Mouse (Mus musculus) CH12.LX (cell line): ENCODE results near the gene Zfp324. TPM values are rescaled to one million over a fixed set of nuclear protein-coding genes. Genes with fewer than 3 reads are reported as not detected.

Experiments used
- DNase-seq: peaks from one replicate; pipeline ENCODE4 v3.0.0-alpha.2; 2013; ENCODE audit errors: extremely low read depth
- H3K27ac ChIP-seq: 2 replicates; pipeline ENCODE4 v1.5.1; 2012; ENCODE audit warnings: low read depth, mild to moderate bottlenecking, control low read depth, moderate library complexity; ENCODE audit not compliant: insufficient read depth
- H3K27me3 ChIP-seq: replicated peaks from 2 replicates; pipeline ENCODE3; 2012; ENCODE audit warnings: inconsistent platforms
- H3K36me3 ChIP-seq, 2 experiments: replicated peaks in 1 of 2; 2 replicates each; pipeline versions ENCODE3 to v1.6.1; 2012; ENCODE audit warnings: inconsistent platforms in 1 of 2, low read length in 1 of 2, mild to moderate bottlenecking in 1 of 2, mixed read lengths in 1 of 2, moderate library complexity in 1 of 2; ENCODE audit not compliant: control insufficient read depth in 1 of 2, insufficient read depth in 1 of 2
- H3K4me1 ChIP-seq, 2 experiments: 2 replicates each; pipeline ENCODE4 v1.6.1; 2012; ENCODE audit warnings: inconsistent platforms in 1 of 2, moderate library complexity in 1 of 2; ENCODE audit not compliant: insufficient read depth in 2 of 2, control insufficient read depth in 1 of 2
- H3K4me2 ChIP-seq: 2 replicates; pipeline ENCODE4 v1.6.1; 2012; ENCODE audit warnings: low read depth, mild to moderate bottlenecking, control low read depth; ENCODE audit not compliant: poor library complexity, insufficient read depth, severe bottlenecking
- H3K4me3 ChIP-seq, 3 experiments: fragments of 150-350 bp in 1 of 3; sonication (generic) in 1 of 3; replicated peaks in 1 of 3; 2 replicates each; pipeline versions ENCODE3 to v1.5.1; 2011 to 2012; ENCODE audit warnings: low read depth in 2 of 3, low read length in 2 of 3, mild to moderate bottlenecking in 2 of 3, moderate library complexity in 2 of 3, control low read depth in 1 of 3, improper control_type of control experiment in 1 of 3, inconsistent platforms in 1 of 3, mixed read lengths in 1 of 3; ENCODE audit not compliant: poor library complexity in 1 of 3
- H3K79me2 ChIP-seq: replicated peaks from 2 replicates; pipeline ENCODE4 v1.6.1; 2012; ENCODE audit warnings: mild to moderate bottlenecking, moderate library complexity; ENCODE audit not compliant: control insufficient read depth, poor library complexity, insufficient read depth, severe bottlenecking; ENCODE audit errors: extremely low read depth
- H3K9ac ChIP-seq: 2 replicates; pipeline ENCODE4 v1.6.1; 2012; ENCODE audit warnings: low read depth, mild to moderate bottlenecking, control low read depth, moderate library complexity; ENCODE audit not compliant: insufficient read depth
- H3K9me3 ChIP-seq: replicated peaks from 2 replicates; pipeline ENCODE3; 2012; ENCODE audit warnings: low read length, inconsistent platforms, mixed read lengths
- BHLHE40 ChIP-seq: IDR thresholded peaks from 2 replicates; pipeline ENCODE4 v1.6.1; 2011; ENCODE audit warnings: mild to moderate bottlenecking, low read depth, low read length, improper control_type of control experiment
- CHD1 ChIP-seq: IDR thresholded peaks from 2 replicates; pipeline ENCODE4 v1.6.1; 2012; ENCODE audit warnings: low read depth, low read length, improper control_type of control experiment, inconsistent platforms
- CHD2 ChIP-seq: IDR thresholded peaks from 2 replicates; pipeline ENCODE4 v1.6.1; 2011; ENCODE audit warnings: low read length, improper control_type of control experiment
- CTCF ChIP-seq, 2 experiments: IDR thresholded peaks in 1 of 2; conservative IDR thresholded peaks in 1 of 2; 2 replicates each; pipeline ENCODE4 v1.5.1; 2011 to 2012; ENCODE audit warnings: low read depth in 2 of 2, low read length in 2 of 2, improper control_type of control experiment in 1 of 2, inconsistent platforms in 1 of 2, mild to moderate bottlenecking in 1 of 2, moderate library complexity in 1 of 2
- ELF1 ChIP-seq: IDR thresholded peaks from 2 replicates; pipeline ENCODE4 v1.6.1; 2014; ENCODE audit warnings: low read depth, mild to moderate bottlenecking, inconsistent platforms, low read length, improper control_type of control experiment
- EP300 ChIP-seq: IDR thresholded peaks from 2 replicates; pipeline ENCODE4 v1.6.1; 2011; ENCODE audit warnings: low read length, improper control_type of control experiment
- ETS1 ChIP-seq: conservative IDR thresholded peaks from 2 replicates; pipeline ENCODE4 v1.6.1; 2012; ENCODE audit warnings: low read depth, mild to moderate bottlenecking, inconsistent platforms, low read length, improper control_type of control experiment, moderate library complexity
- GABPA ChIP-seq: IDR thresholded peaks from 2 replicates; pipeline ENCODE4 v1.6.1; 2012; ENCODE audit warnings: low read depth, low read length, improper control_type of control experiment, inconsistent platforms; ENCODE audit not compliant: insufficient replicate concordance
- IRF4 ChIP-seq: IDR thresholded peaks from 2 replicates; pipeline ENCODE4 v1.6.1; 2014; ENCODE audit warnings: low read depth, mild to moderate bottlenecking, inconsistent platforms, low read length, improper control_type of control experiment
- JUND ChIP-seq: conservative IDR thresholded peaks from 2 replicates; pipeline ENCODE4 v1.6.1; 2011; ENCODE audit warnings: low read depth, low read length, improper control_type of control experiment
- KAT2A ChIP-seq: IDR thresholded peaks from 2 replicates; pipeline ENCODE4 v1.6.1; 2012; ENCODE audit warnings: low read length, improper control_type of control experiment, inconsistent platforms; ENCODE audit not compliant: insufficient replicate concordance
- MAFK ChIP-seq: IDR thresholded peaks from 2 replicates; pipeline ENCODE4 v1.6.1; 2011; ENCODE audit warnings: low read length, improper control_type of control experiment; ENCODE audit not compliant: insufficient replicate concordance
- MAX ChIP-seq: IDR thresholded peaks from 2 replicates; pipeline ENCODE4 v1.6.1; 2011; ENCODE audit warnings: low read length, improper control_type of control experiment
- MAZ ChIP-seq: IDR thresholded peaks from 2 replicates; pipeline ENCODE4 v1.6.1; 2012; ENCODE audit warnings: low read depth, mild to moderate bottlenecking, inconsistent platforms, low read length, improper control_type of control experiment, moderate library complexity
- MXI1 ChIP-seq: IDR thresholded peaks from 2 replicates; pipeline ENCODE4 v1.6.1; 2011; ENCODE audit warnings: mild to moderate bottlenecking, low read depth, low read length, improper control_type of control experiment
- MYC ChIP-seq: IDR thresholded peaks from 2 replicates; pipeline ENCODE4 v1.6.1; 2011; ENCODE audit warnings: low read depth, mild to moderate bottlenecking, improper control_type of control experiment, low read length
- NELFE ChIP-seq: IDR thresholded peaks from 2 replicates; pipeline ENCODE4 v1.6.1; 2011; ENCODE audit warnings: low read depth, low read length, improper control_type of control experiment
- NRF1 ChIP-seq: IDR thresholded peaks from 2 replicates; pipeline ENCODE4 v1.6.1; 2014; ENCODE audit warnings: low read depth, mild to moderate bottlenecking, inconsistent platforms, low read length, improper control_type of control experiment, moderate library complexity
- PAX5 ChIP-seq: IDR thresholded peaks from 2 replicates; pipeline ENCODE4 v1.6.1; 2012; ENCODE audit warnings: low read length, inconsistent platforms, mixed read lengths
- POLR2A ChIP-seq: IDR thresholded peaks from 2 replicates; pipeline ENCODE4 v1.6.1; 2011; ENCODE audit warnings: low read depth, mild to moderate bottlenecking, improper control_type of control experiment, low read length
- POLR2AphosphoS2 ChIP-seq: IDR thresholded peaks from 2 replicates; pipeline ENCODE4 v1.6.1; 2011; ENCODE audit warnings: low read depth, low read length, improper control_type of control experiment
- RCOR1 ChIP-seq: conservative IDR thresholded peaks from 2 replicates; pipeline ENCODE4 v1.6.1; 2012; ENCODE audit warnings: low read depth, mild to moderate bottlenecking, inconsistent platforms, low read length, improper control_type of control experiment
- SIN3A ChIP-seq: IDR thresholded peaks from 2 replicates; pipeline ENCODE4 v1.6.1; 2012; ENCODE audit warnings: low read length, improper control_type of control experiment, inconsistent platforms
- SMC3 ChIP-seq: IDR thresholded peaks from 2 replicates; pipeline ENCODE4 v1.6.1; 2011; ENCODE audit warnings: low read depth, low read length, improper control_type of control experiment
- TBP ChIP-seq: conservative IDR thresholded peaks from 2 replicates; pipeline ENCODE4 v1.6.1; 2011; ENCODE audit warnings: low read depth, low read length, improper control_type of control experiment
- TCF12 ChIP-seq: IDR thresholded peaks from 2 replicates; pipeline ENCODE4 v1.6.1; 2014; ENCODE audit warnings: low read depth, mild to moderate bottlenecking, inconsistent platforms, low read length, improper control_type of control experiment
- UBTF ChIP-seq: IDR thresholded peaks from 2 replicates; pipeline ENCODE4 v1.6.1; 2012; ENCODE audit warnings: low read depth, mild to moderate bottlenecking, inconsistent platforms, low read length, improper control_type of control experiment, moderate library complexity
- USF1 ChIP-seq: IDR thresholded peaks from 2 replicates; pipeline ENCODE4 v1.6.1; 2014; ENCODE audit warnings: low read depth, mild to moderate bottlenecking, inconsistent platforms, low read length, improper control_type of control experiment
- USF2 ChIP-seq: conservative IDR thresholded peaks from 2 replicates; pipeline ENCODE4 v1.6.1; 2011; ENCODE audit warnings: low read depth, low read length, improper control_type of control experiment
- ZC3H11A ChIP-seq: IDR thresholded peaks from 2 replicates; pipeline ENCODE4 v1.6.1; 2012; ENCODE audit warnings: low read depth, mild to moderate bottlenecking, inconsistent platforms, low read length, improper control_type of control experiment
- ZMIZ1 ChIP-seq: IDR thresholded peaks from 2 replicates; pipeline ENCODE4 v1.6.1; 2012; ENCODE audit warnings: low read depth, mild to moderate bottlenecking, inconsistent platforms, low read length, improper control_type of control experiment
- ZNF384 ChIP-seq: IDR thresholded peaks from 2 replicates; pipeline ENCODE4 v1.6.1; 2012; ENCODE audit warnings: low read depth, low read length, improper control_type of control experiment, inconsistent platforms
- dilution Hi-C: fragments of 300-500 bp; cut with MboI; formaldehyde crosslinking; loops from 2 replicates; pipeline ENCODE4 v1.14.3; 2020; ENCODE audit warnings: low sequenced_read_pairs; ENCODE audit not compliant: extremely low pct_unique_long_range_greater_than_20kb, extremely low pct_ligation_motif_present
- in situ Hi-C: fragments of 300-500 bp; cut with MboI; formaldehyde crosslinking; loops from 3 replicates; pipeline ENCODE4 v1.14.3; 2019; ENCODE audit warnings: low sequenced_read_pairs, low pct_ligation_motif_present, low pct_unique_long_range_greater_than_20kb, mixed read lengths
- polyA plus RNA-seq: library from polyadenylated mRNA; unstranded; fragments of >175 nt; gene quantifications from 2 replicates; pipeline ENCODE4 v1.2.1, GENCODE M21; 2012; ENCODE audit warnings: low read depth; ENCODE audit not compliant: insufficient read length
- total RNA-seq, 2 experiments: library from RNA; depleted of rRNA; stranded (reverse); fragments of 300-350 nt in 1 of 2; fragments of >200 nt in 1 of 2; gene quantifications; 2 replicates each; pipeline ENCODE4 v1.2.3; 2012 to 2014

The Zfp324 gene
- total and polyA plus RNA-seq, 3 experiments = 3.8 to 7.3 (median 6.4) TPM

DNA sequence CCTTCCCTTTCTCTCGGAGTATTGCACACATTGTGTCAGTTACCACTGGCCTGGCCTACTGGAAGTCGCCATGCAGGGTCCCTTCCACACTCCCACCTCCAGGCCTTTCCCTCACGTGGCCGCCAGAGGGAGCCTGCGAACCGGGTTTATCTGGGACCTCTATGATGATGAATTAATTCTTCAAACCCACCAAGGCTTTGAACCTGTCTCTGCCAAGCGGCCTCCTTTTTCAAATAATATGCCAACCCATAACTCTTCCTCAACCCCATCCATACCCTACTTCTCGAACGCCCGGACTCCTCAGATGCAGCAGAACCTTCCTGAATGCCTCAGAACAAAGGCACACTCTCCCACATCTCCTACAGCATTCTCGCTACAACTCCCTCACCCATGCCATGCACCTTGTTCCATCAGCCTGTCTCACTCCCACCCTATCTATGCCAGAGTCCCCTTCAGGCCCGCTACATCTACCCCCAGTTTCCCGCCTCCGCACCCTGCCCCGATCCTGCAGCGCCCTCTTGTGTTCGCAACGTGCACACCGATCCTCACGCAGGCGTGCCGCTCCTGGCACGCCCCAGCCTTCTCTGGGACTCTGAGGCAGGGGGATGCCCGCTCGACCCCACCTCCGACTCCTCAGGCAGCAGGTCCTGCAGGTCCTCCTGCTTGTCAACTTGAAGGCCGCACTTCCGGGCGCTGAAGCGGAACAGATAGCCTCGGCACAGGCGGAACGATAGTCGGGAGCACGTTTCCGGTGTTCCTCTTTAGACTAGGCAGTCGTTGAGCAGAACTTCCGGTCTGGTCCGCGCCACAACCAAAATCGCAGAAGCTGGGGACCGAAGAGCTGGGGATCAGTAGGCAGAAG, 43.7 kb downstream of the Zfp324 start (continued):
- TF ChIP-seq PAX5 = no peak
- peak; percentile 79 for TF ChIP-seq MYC
- peak; percentile 68 for TF ChIP-seq MAX
- TF ChIP-seq GABPA = peak; percentile 47; the same call in 1 of the 2 replicates
- TF ChIP-seq JUND = 0 out of 2 replicates have a peak, but pooled peaks have one; percentile 21
- 0 out of 2 replicates have a peak, but pooled peaks have one; percentile 6 for TF ChIP-seq USF2
- TF ChIP-seq MXI1 = peak; percentile 90
- peak; percentile 66; the same call in 1 of the 2 replicates for TF ChIP-seq ZMIZ1
- TF ChIP-seq POLR2AphosphoS2 = peak; percentile 69; the same call in 1 of the 2 replicates
- TF ChIP-seq POLR2A = peak; percentile 83
- TF ChIP-seq ELF1 = peak; percentile 96
- TF ChIP-seq SMC3 = peak; percentile 66
- TF ChIP-seq USF1 = no peak
- TF ChIP-seq KAT2A = peak; percentile 90
- TF ChIP-seq ETS1 = peak; percentile 64; the same call in 1 of the 2 replicates
- TF ChIP-seq RCOR1 = peak; percentile 58; the same call in 1 of the 2 replicates
- peak; percentile 85 for TF ChIP-seq MAZ
- peak; percentile 82 for TF ChIP-seq BHLHE40
- TF ChIP-seq TCF12 = peak; percentile 91
- 0 out of 2 replicates have a peak, but pooled peaks have one; percentile 11 for TF ChIP-seq EP300
- TF ChIP-seq, all 38 proteins: peak for 31

DNA sequence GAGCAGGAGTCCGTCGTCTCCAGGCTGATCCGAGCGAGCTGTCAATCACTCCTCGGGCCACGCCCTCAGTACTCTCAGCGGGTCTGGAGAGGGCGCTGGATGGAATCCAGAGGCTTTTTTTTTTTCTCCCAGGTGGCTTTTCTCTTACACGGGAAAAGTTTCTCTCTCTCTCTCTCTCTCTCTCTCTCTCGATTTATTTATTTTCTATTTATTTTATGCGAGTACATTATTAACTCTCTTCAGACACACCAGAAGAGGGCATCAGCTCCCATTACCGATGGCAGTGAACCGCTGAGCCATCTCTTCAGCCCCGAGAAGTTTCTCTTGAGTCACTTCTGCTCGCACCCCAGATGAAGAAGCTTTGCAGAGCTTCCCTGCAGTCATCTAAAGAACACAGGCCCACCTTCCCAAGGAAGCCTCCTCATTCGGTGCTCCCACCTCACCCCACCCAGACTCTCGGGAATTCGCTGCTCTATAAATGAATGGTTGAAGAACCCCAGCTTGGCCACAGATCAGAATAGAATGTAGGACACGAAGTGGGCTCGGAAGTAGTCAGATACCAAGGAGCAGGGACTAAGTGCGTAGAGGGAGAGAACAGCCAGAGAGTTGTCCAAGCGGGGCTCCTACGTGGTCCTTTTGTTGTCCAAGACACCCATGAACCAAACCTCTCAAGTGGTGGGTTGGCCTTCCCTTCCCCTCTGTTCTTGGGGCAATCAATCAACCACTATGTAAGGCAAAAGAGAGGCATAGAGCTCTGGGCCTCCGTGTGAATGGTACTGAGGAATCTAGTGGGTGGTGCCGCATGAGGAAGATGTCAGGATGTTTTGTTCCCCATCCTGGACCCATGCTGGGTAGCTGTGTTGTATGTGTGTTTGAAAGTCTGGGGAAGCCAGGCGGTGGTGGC, 44.6 kb downstream of the Zfp324 start, which contains the start of gene Zbtb45:
Zbtb45 (minus strand) TSS at position 30 of the 904 bp plus-strand sequence.
- Histone ChIP-seq H3K9me3 (no peaks in the 10 kb centered on the region), H3K79me2 (0 out of 2 replicates have a peak, but pooled peaks cover 3% of the 10 kb centered on the region), H3K36me3 (peaks cover 25 to 29% of the 10 kb centered on the region in 2 experiments), H3K4me2 (peak within 1 kb of the TSS; percentile 70), H3K27ac (peak within 1 kb of the TSS; percentile 89), H3K4me1 (peaks cover 8 to 14% of the 10 kb centered on the region in 2 experiments; a peak in 2 of 4 replicates), H3K27me3 (peaks cover 9% of the 10 kb centered on the region), H3K4me3 (peak within 1 kb of the TSS; percentile 84 to 95 (median 84)), H3K9ac (peak within 1 kb of the TSS; percentile 94)
- in situ Hi-C loops = loop anchor here (25.0 kb wide), 1 partner anchor 523 kb away; the partner anchor contains the start of gene Zfp606
- dilution Hi-C loops = no loop called here
- DNase-seq = no peak
- TF ChIP-seq ELF1 = no peak
- TF ChIP-seq POLR2A = 0 out of 2 replicates have a peak, but pooled peaks have one; percentile 2
- 0 out of 2 replicates have a peak, but pooled peaks have one; percentile 0 for TF ChIP-seq POLR2AphosphoS2
- no peak for TF ChIP-seq RCOR1
- TF ChIP-seq CHD1 = no peak
- no peak for TF ChIP-seq BHLHE40
- no peak for TF ChIP-seq SIN3A
- TF ChIP-seq MAFK = no peak
- no peak for TF ChIP-seq IRF4
- no peak for TF ChIP-seq PAX5
- TF ChIP-seq NELFE = no peak
- TF ChIP-seq CHD2 = no peak
- no peak; the same call in none of the 2 replicates for TF ChIP-seq SMC3
- no peak for TF ChIP-seq NRF1
- TF ChIP-seq JUND = no peak
- TF ChIP-seq ZNF384 = peak; percentile 81
- TF ChIP-seq CTCF (conservative IDR thresholded peaks at IDR 0.05 in 1 of 2, IDR thresholded peaks at IDR 0.05 in 1 of 2; ENCODE audit: low read depth in 2 of 2, low read length in 2 of 2) = peak in 1 of 2 experiments; percentile 48; a peak in 2 of 4 replicates
- TF ChIP-seq ZC3H11A = no peak
- TF ChIP-seq TBP = no peak; the same call in 1 of the 2 replicates
- no peak for TF ChIP-seq UBTF
